Mouse (Mus musculus) limb, embryonic 13.5 days (tissue): Measurements from ENCODE around the gene 4933424G06Rik. TPM values are rescaled to one million over a fixed set of nuclear protein-coding genes. Genes with fewer than 3 reads are reported as not detected.

ENCODE experiments used
- ATAC-seq: fragments of 200-750 bp; cut with Nextera tagmentation; 2 replicates; pipeline ENCODE4 v1.8.0; 2017; ENCODE audit warnings: low read depth, moderate number of reproducible peaks, moderate TSS enrichment; ENCODE audit not compliant: low FRiP score
- H3K27ac ChIP-seq: fragments of 300-500 bp; sonication (generic); 2 replicates; pipeline ENCODE4 v1.5.1; 2015; ENCODE audit warnings: inconsistent platforms, mild to moderate bottlenecking, moderate library complexity
- H3K27me3 ChIP-seq: fragments of 300-500 bp; sonication (generic); 2 replicates; pipeline ENCODE4 v1.6.1; 2015; ENCODE audit warnings: mild to moderate bottlenecking, inconsistent platforms
- H3K36me3 ChIP-seq: fragments of 300-500 bp; sonication (generic); 2 replicates; pipeline ENCODE4 v1.6.1; 2015; ENCODE audit warnings: inconsistent platforms, mild to moderate bottlenecking, moderate library complexity
- H3K4me1 ChIP-seq: fragments of 300-500 bp; sonication (generic); 2 replicates; pipeline ENCODE4 v1.6.1; 2015; ENCODE audit warnings: inconsistent platforms
- H3K4me2 ChIP-seq: fragments of 300-500 bp; sonication (generic); replicated peaks from 2 replicates; pipeline ENCODE4 v1.6.1; 2015; ENCODE audit warnings: inconsistent platforms, mild to moderate bottlenecking, moderate library complexity
- H3K4me3 ChIP-seq: fragments of 300-500 bp; sonication (generic); 2 replicates; pipeline ENCODE4 v1.5.1; 2015; ENCODE audit warnings: moderate library complexity, mild to moderate bottlenecking, inconsistent platforms
- H3K9ac ChIP-seq: fragments of 300-500 bp; sonication (generic); 2 replicates; pipeline ENCODE4 v1.6.1; 2015; ENCODE audit warnings: mild to moderate bottlenecking, inconsistent platforms
- H3K9me3 ChIP-seq: fragments of 300-500 bp; sonication (generic); 2 replicates; pipeline ENCODE4 v1.6.1; 2016; ENCODE audit warnings: inconsistent platforms
- WGBS: fragments of 180-500 bp; shearing (Covaris S2); methylation state at CpG from one replicate; pipeline ENCODE4 v1.1.7; 2015; 5-methylcytosine and 5-hydroxymethylcytosine counted together
- polyA plus RNA-seq: library from polyadenylated mRNA; unstranded; fragments of >200 nt; fragmentation: Nextera tagmentation; extraction: Ambion mirVana; gene quantifications from 2 replicates; pipeline ENCODE4 v1.2.1, GENCODE M21; 2015

Gene 4933424G06Rik
- polyA plus RNA-seq, 1 experiment from 2014 or later, result not detected

GRCm38 (mm10) chr1:36683810-36684467 lies 26.0 kb upstream of the 4933424G06Rik start:
- ATAC-seq, result peak; percentile 84
- Histone ChIP-seq H3K4me3 (no peak overlapping the region), H3K9ac (no peak overlapping the region), H3K36me3 (no peaks in the 10 kb centered on the region), H3K4me1 (peaks cover 3% of the 10 kb centered on the region; the same call in 1 of the 2 replicates), H3K27ac (no peak overlapping the region), H3K4me2 (no peak overlapping the region), H3K27me3 (no peaks in the 10 kb centered on the region), H3K9me3 (no peaks in the 10 kb centered on the region)
- WGBS, result 8% methylated on average over 13 of the region's 13 CpGs

- peaks cover 20% of the 10 kb centered on the region for H3K36me3 ChIP-seq
- WGBS, result 62% methylated on average over 11 of the region's 11 CpGs
- peaks cover 10% of the 10 kb centered on the region for H3K4me1 ChIP-seq
- 0 out of 2 replicates have a peak overlapping the region, but pooled peaks have one; percentile 43 for H3K9ac ChIP-seq
- H3K27me3 ChIP-seq, result no peaks in the 10 kb centered on the region
- no peaks in the 10 kb centered on the region for H3K9me3 ChIP-seq
- H3K27ac ChIP-seq, result no peak overlapping the region
- H3K4me2 ChIP-seq, result peak overlapping the region; percentile 88
- peak overlapping the region; percentile 86 for H3K4me3 ChIP-seq
- no peak; the same call in 1 of the 2 replicates for ATAC-seq
Measured at GRCm38 (mm10) chr1:36690671-36691235, 19.2 kb upstream of the 4933424G06Rik start.

- Histone ChIP-seq H3K36me3 (peaks cover 20% of the 10 kb centered on the region), H3K4me3 (peak within 1 kb of the TSS; percentile 86), H3K27me3 (no peaks in the 10 kb centered on the region), H3K9me3 (no peaks in the 10 kb centered on the region), H3K9ac (peak within 1 kb of the TSS; percentile 89), H3K27ac (no peak within 1 kb of the TSS), H3K4me1 (peaks cover 10% of the 10 kb centered on the region), H3K4me2 (peak within 1 kb of the TSS; percentile 88)
- ATAC-seq, result peak; percentile 96
- WGBS, result 1% methylated on average over 68 of the region's 68 CpGs
Measured at GRCm38 (mm10) chr1:36691271-36692155, 18.4 kb upstream of the 4933424G06Rik start, which contains the start of gene Cox5b. TSS of gene Cox5b (plus strand) at chr1:36691449.

- Histone ChIP-seq H3K27me3 (no peaks in the 10 kb centered on the region), H3K9me3 (no peaks in the 10 kb centered on the region), H3K4me1 (peaks cover 19% of the 10 kb centered on the region), H3K27ac (no peak overlapping the region), H3K9ac (no peak overlapping the region), H3K36me3 (peaks cover 35% of the 10 kb centered on the region), H3K4me2 (no peak overlapping the region), H3K4me3 (no peak overlapping the region)
- WGBS, result 83% methylated on average over 6 of the region's 6 CpGs
- ATAC-seq, result no peak
Measured at GRCm38 (mm10) chr1:36694871-36695270, 15.1 kb upstream of the 4933424G06Rik start.

GRCm38 (mm10) chr1:36696411-36696810 lies 13.5 kb upstream of the 4933424G06Rik start:
- no peak overlapping the region for H3K9ac ChIP-seq
- H3K4me1 ChIP-seq, result peaks cover 19% of the 10 kb centered on the region
- no peak overlapping the region for H3K4me3 ChIP-seq
- H3K4me2 ChIP-seq, result no peak overlapping the region
- H3K36me3 ChIP-seq, result peaks cover 50% of the 10 kb centered on the region
- WGBS, result 62% methylated on average over 6 of the region's 6 CpGs
- no peaks in the 10 kb centered on the region for H3K27me3 ChIP-seq
- no peaks in the 10 kb centered on the region for H3K9me3 ChIP-seq
- no peak overlapping the region for H3K27ac ChIP-seq
- no peak for ATAC-seq

- Histone ChIP-seq H3K27me3 (no peaks in the 10 kb centered on the region), H3K9me3 (no peaks in the 10 kb centered on the region), H3K4me3 (no peak overlapping the region), H3K4me2 (no peak overlapping the region), H3K4me1 (peaks cover 16% of the 10 kb centered on the region), H3K36me3 (peaks cover 56% of the 10 kb centered on the region), H3K27ac (no peak overlapping the region; the same call in 1 of the 2 replicates), H3K9ac (0 out of 2 replicates have a peak overlapping the region, but pooled peaks have one; percentile 25)
- ATAC-seq, result no peak
- 66% methylated on average over 5 of the region's 5 CpGs for WGBS
Measured at GRCm38 (mm10) chr1:36697030-36697429, 12.9 kb upstream of the 4933424G06Rik start.

- H3K27me3 ChIP-seq, result no peaks in the 10 kb centered on the region
- 69% methylated on average over 2 of the region's 2 CpGs for WGBS
- H3K27ac ChIP-seq, result no peak overlapping the region
- peaks cover 16% of the 10 kb centered on the region for H3K4me1 ChIP-seq
- H3K4me3 ChIP-seq, result no peak overlapping the region
- peak overlapping the region; percentile 13; the same call in 1 of the 2 replicates for H3K9ac ChIP-seq
- H3K4me2 ChIP-seq, result no peak overlapping the region
- H3K36me3 ChIP-seq, result peaks cover 54% of the 10 kb centered on the region
- no peak for ATAC-seq
- no peaks in the 10 kb centered on the region for H3K9me3 ChIP-seq
Measured at GRCm38 (mm10) chr1:36707166-36707565, 2.8 kb upstream of the 4933424G06Rik start.

- H3K27me3 ChIP-seq, result no peaks in the 10 kb centered on the region
- H3K9ac ChIP-seq, result peak overlapping the region; percentile 93
- no peak for ATAC-seq
- peak overlapping the region; percentile 94 for H3K4me3 ChIP-seq
- no peak overlapping the region for H3K27ac ChIP-seq
- peaks cover 16% of the 10 kb centered on the region for H3K4me1 ChIP-seq
- H3K36me3 ChIP-seq, result peaks cover 48% of the 10 kb centered on the region
- H3K9me3 ChIP-seq, result no peaks in the 10 kb centered on the region
- 79% methylated on average over 3 of the region's 3 CpGs for WGBS
- H3K4me2 ChIP-seq, result peak overlapping the region; percentile 88
Measured at GRCm38 (mm10) chr1:36707797-36708196, 2.2 kb upstream of the 4933424G06Rik start.

- Histone ChIP-seq H3K4me1 (peaks cover 16% of the 10 kb centered on the region), H3K4me2 (peak overlapping the region; percentile 88), H3K27ac (0 out of 2 replicates have a peak overlapping the region, but pooled peaks have one; percentile 83), H3K4me3 (peak overlapping the region; percentile 94), H3K36me3 (peaks cover 39% of the 10 kb centered on the region), H3K9ac (peak overlapping the region; percentile 93), H3K27me3 (no peaks in the 10 kb centered on the region), H3K9me3 (no peaks in the 10 kb centered on the region)
- WGBS, result 93% methylated on average over 1 of the region's 1 CpGs
- no peak for ATAC-seq
Measured at GRCm38 (mm10) chr1:36708626-36709025, 1.3 kb upstream of the 4933424G06Rik start.

- H3K4me1 ChIP-seq, result peaks cover 16% of the 10 kb centered on the region
- H3K36me3 ChIP-seq, result peaks cover 33% of the 10 kb centered on the region
- no peaks in the 10 kb centered on the region for H3K9me3 ChIP-seq
- under 1% methylated on average over 32 of the region's 33 CpGs for WGBS
- peak; percentile 78 for ATAC-seq
- no peaks in the 10 kb centered on the region for H3K27me3 ChIP-seq
- peak overlapping the region; percentile 94 for H3K4me3 ChIP-seq
- peak overlapping the region; percentile 88 for H3K4me2 ChIP-seq
- H3K9ac ChIP-seq, result peak overlapping the region; percentile 93
- H3K27ac ChIP-seq, result peak overlapping the region; percentile 83
Measured at GRCm38 (mm10) chr1:36709055-36709853, 695 bp upstream of the 4933424G06Rik start.

GRCm38 (mm10) chr1:36711104-36711503 lies 1.2 kb downstream of the 4933424G06Rik start:
- whole genome bisulfite sequencing, result 92% methylated on average over 2 of the region's 2 CpGs
- Histone ChIP-seq H3K4me3 (no peak overlapping the region), H3K4me1 (peaks cover 16% of the 10 kb centered on the region), H3K27me3 (no peaks in the 10 kb centered on the region), H3K9ac (no peak overlapping the region), H3K27ac (no peak overlapping the region), H3K9me3 (no peaks in the 10 kb centered on the region), H3K4me2 (no peak overlapping the region), H3K36me3 (peaks cover 15% of the 10 kb centered on the region)
- ATAC-seq, result no peak
